Mouse (Mus musculus) spleen, embryonic (tissue): Measurements from ENCODE around the gene Gm29776.

Experiments
- CTCF ChIA-PET: fragments of 350-600 bp; sonication (Branson Sonifier 250); formaldehyde crosslinking; loops from one replicate; lab custom pipeline; 2022; lab: Charles Lee

The Gm29776 gene

DNA sequence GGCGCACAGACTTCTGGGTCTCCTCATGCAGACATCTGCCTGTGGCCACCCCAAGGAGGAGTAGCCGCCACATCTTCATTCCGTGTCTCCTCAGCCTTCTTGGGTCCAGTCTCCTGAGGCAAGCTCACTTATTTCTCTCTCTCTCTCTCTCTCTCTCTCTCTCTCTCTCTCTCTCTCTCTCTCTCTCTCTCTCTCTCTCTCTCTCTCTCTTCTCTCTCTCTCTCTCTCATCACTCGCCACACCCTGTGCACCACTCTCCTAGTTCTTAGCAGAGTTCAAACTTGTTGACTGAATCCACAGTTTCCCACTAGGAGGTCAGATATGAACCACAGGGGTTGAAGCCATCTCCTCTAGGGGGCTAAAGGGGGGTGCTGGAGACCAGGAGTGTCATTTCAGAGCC is at the start of gene Gm29776:
Gm29776 (minus strand) TSS at position 101 of the 400 bp plus-strand sequence.
- CTCF ChIA-PET: interaction anchor here (0.7 kb wide), 1 partner anchor 9 kb away, joined by 3 read pairs; no protein-coding TSS in a partner anchor

DNA sequence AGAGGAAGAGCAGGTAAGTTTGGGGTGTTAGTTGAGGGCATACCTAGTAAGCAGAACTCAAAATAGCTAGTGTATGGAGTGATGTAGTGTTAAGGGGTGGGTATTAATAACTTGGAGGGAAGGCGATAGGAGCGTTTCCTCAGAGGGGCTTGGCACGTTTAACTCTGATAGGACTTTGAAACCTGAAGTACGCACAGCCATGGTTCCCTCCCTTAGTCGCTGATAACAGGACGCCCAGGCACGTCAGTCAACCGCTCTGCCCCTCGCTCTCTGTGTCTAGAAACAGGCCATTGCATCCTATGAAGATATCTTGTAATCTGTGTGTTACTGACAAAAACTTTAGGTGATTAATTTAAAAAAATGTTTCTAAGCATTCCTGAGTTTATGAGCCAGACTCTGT is 47.4 kb upstream of the Gm29776 start:
- CTCF ChIA-PET: interaction anchor here (0.6 kb wide), 1 partner anchor 124 kb away, joined by 3 read pairs; no protein-coding TSS in a partner anchor

- CTCF ChIA-PET: no interaction called here
Observed at GRCm38 (mm10) chr14:54744473-54744872, 45.8 kb upstream of the Gm29776 start.

- CTCF ChIA-PET: no interaction called here
Observed at GRCm38 (mm10) chr14:54742375-54742774, 43.7 kb upstream of the Gm29776 start.

DNA sequence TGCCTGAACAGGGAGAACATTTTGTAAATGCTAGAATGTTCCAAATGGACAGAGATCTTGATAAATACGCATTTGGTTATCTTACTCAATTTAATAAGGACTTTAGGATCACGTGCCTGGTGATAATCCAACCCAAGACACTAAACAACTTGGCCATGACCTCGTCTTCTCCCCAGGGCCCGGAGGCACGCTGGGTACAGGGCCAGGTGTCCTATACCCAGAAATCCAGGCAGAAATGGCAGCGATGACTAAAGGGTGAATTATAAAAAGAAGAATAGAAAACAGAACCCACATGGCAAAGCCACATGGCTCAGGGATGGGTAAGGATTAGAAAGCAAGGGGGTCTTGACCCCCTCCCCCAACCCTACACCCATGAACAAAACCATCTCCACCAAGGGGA is 43.1 kb upstream of the Gm29776 start:
- CTCF ChIA-PET: no interaction called here

- CTCF ChIA-PET: no interaction called here
Observed at GRCm38 (mm10) chr14:54737634-54738033, 39.0 kb upstream of the Gm29776 start.

GRCm38 (mm10) chr14:54736555-54737552 is 38.2 kb upstream of the Gm29776 start:
- CTCF ChIA-PET: no interaction called here

- CTCF ChIA-PET: no interaction called here
Observed at GRCm38 (mm10) chr14:54735221-54735620, 36.6 kb upstream of the Gm29776 start.

DNA sequence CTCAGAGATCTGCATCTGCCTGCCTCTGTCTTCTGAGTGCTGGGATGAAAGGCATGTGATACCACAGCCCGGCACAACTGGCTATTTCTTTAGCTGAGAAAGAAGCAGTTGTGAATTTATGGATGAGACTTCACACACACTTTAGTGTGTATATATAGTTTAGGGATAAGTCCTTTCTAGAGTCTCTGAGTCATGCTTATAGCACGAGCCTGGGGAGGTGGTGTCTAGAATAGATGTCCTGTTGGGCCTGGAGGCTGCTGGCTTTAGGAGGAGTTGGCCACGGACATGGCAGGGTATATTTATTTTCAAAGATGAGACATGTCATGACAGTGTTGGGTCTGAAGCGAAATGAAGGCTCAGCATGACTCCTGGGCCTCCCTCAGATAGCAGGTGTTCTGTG is 35.4 kb upstream of the Gm29776 start:
- CTCF ChIA-PET: no interaction called here

- CTCF ChIA-PET: no interaction called here
Observed at GRCm38 (mm10) chr14:54732206-54732605, 33.6 kb upstream of the Gm29776 start.

DNA sequence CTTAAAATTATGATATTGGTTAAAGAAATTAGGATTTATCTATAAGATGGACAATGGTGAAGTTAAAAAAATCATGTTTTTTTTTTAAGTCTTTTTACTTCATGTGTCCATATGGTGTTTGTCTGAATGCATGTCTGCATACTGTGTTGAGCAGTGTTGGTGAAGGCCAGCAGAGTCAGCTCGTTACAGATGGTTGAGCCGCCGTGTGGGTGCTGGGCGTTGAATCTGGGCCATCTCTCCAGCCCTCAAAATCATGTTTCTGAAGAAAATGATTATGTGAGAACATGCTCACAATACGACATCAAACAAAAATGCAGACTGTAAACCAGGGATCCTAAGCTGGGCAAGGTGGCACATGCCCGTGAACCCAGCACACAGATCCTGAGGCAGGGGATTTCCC is 31.7 kb upstream of the Gm29776 start:
- CTCF ChIA-PET: no interaction called here

DNA sequence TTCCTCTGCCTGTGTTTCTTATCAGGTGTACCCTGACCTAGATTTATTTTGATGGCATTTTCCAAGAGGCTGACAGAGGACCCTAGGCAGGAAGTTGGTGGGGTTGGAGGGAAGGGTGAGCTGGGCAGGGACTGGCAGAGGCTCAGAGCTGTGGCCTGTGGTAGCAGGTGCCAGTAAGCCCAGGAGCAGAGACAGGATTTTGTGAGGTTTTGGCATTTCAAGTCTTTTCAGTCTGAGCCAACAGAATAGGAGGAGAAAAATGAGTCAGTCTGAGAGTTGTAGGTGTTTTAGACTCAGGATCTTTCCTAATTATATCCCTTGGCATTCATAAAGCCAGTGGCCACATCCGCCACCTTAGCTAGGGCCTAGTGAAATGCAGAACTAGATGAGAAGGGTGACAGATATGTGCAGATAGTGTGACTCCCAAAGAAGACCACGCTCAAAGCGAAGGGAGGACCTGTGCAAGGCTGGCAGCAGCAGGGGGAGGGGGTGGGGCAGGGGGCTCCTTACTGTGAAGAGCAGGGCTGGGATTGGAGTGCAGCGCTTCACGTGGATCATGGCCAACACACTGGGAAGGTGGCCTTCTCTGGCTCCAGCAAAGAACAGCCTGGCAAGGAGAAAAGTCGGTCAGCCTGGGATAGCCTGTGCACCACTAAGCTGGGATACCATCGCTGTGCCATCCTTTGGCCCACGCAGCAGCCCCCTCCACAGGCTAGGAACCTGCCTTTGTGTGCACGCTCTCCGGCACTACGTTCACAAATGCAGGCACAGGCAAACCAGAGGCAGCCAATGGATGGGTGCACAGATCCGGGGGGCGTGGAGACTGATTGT is 30.4 kb upstream of the Gm29776 start:
- CTCF ChIA-PET: no interaction called here

DNA sequence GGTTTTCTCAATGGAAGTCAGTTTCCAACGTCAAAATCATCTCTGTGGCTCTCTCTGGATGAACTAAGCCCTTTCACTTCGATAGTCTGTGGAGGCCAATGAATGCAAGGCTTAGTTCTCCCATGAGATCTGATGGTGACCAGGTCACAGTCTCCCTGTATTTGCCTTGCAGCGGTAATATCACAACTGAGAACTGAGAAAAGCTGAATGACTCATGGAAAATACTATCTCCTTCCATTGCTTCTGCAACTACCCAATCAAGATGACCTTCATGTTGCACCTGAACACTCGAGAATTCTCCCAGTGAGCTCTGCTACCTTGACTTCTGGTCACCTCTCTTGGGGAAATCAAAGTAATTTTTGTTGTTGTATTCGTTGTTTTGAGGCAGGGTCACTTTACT is 28.9 kb upstream of the Gm29776 start:
- CTCF ChIA-PET: no interaction called here

- CTCF ChIA-PET: no interaction called here
Observed at GRCm38 (mm10) chr14:54724049-54724448, 25.4 kb upstream of the Gm29776 start.

- CTCF ChIA-PET: interaction anchor here (0.6 kb wide), 1 partner anchor 9 kb away, joined by 3 read pairs; no protein-coding TSS in a partner anchor
Observed at GRCm38 (mm10) chr14:54721711-54722110, 23.1 kb upstream of the Gm29776 start.

DNA sequence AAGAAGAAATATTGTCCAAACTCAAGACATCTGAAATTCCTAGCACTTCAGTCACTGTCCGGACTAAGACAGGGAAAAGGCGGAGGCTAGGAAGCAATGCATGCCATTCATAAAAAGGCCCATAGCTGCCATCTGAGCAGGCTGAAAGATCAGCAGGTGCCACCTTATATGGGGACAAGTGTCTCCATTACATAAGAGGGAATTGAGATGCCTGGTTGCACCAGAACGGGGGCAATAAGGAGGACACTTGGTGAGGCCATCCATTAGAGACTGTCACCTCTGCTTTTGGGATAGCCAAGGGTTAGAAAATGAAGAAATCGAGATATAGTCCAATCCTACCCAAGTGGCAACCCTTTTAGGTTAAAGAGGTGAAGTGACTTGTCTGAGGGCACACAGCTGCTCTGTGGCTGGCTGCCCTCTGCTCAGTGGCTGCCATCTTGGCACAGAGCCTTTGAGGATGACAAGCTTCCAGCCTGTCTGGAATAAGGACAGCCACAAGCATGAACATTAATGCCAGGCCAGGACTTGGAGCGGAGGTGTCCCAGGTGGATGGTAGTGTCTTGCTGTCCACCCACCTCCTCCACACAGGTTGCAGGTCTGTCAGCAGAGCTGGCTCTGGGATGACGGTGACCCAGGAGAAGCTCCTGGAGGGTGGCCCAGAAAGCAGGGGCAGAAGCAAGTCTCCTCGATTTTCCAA is 22.2 kb upstream of the Gm29776 start:
- CTCF ChIA-PET: no interaction called here

DNA sequence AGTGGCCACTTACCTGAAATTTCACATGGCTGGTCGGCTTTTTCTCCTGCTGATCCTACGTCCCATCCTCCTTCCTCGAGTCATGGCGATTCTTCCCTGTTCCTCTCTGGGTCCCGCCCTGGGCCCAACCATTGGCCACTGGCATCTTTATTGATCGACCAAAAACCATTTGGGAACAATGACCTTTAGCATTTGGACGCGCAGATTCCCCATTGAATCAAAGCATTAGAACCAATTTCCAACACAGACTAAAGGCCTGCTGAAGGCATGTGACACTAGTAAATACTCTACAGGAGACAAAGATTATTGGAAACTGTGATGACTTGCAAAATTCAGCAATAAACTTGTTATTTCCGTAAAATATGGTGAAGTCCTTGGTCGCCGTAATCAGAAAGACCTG is 21.4 kb upstream of the Gm29776 start:
- CTCF ChIA-PET: no interaction called here

DNA sequence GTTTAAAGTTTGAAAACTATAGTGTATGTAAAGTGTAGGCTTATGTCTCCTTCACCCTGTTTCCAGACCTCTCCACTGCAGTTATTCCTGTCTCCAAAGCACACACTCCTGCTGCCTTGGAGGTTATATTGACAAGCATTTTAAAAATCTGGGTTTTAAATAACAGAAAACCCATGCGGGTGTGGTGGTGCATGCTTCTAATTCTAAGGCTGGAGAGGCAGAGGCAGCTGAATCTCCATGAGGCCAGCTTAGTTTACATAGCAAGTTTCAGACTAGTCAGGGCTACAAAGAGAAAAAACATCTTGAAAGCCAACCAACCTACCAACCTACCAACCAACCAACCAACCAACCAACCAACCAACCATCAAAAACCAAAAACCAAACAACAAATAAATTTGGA is 16.8 kb upstream of the Gm29776 start:
- CTCF ChIA-PET: interaction anchor here (0.7 kb wide), 1 partner anchor 334 kb away, joined by 3 read pairs; no protein-coding TSS in a partner anchor

DNA sequence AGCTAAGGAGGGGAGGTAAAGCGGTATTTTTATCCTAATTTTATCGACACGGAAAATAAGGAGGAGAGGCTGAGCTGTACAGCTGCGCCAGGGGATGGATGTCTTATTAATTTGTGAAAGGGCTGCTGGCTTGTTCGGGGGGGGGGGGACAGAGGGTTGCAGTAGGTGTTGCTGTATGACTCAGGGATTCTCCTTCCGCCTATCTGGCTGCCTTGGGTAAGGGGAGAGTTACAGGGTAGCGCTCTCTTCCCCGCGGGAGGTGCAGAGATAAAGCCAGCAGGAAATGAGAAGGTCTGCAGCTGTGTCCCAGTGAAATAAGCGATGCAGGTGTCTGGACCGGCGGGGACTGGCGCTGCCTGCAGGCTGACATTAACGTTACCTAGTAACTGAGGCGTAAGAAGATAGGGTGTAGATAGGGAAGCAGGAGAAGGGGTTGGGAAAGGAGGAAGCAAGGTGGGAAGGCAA is 16.0 kb upstream of the Gm29776 start:
- CTCF ChIA-PET: interaction anchor here (0.6 kb wide), 4 partner anchors 12 to 652 kb away, joined by 4 to 6 read pairs (median 4); no protein-coding TSS in a partner anchor

- CTCF ChIA-PET: interaction anchor here (0.6 kb wide), 4 partner anchors 11 to 651 kb away, joined by 4 to 6 read pairs (median 4); no protein-coding TSS in a partner anchor
Observed at GRCm38 (mm10) chr14:54714121-54714520, 15.5 kb upstream of the Gm29776 start.

DNA sequence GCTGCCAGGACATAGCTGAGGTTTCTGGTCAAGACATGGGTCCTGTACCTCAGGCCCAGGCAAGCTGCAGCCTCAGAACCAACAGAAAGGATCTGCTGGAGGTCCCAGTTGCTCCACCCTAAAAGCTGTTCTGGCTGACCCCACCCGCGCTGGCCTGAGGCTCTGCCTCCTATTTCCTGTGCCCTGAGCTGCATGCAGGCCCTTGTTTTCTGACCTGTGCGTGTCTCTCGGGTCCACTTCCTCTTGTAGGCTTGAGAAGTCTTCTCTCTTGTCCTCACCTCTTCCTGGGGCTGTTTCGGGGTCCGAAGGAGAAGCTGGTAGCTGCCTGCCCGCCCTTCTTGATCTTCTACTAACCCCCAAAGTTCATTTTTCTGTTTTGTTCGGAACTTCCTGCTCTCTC is 14.2 kb upstream of the Gm29776 start:
- CTCF ChIA-PET: interaction anchor here (0.7 kb wide), 2 partner anchors 9 to 30 kb away, joined by 3 to 5 read pairs; no protein-coding TSS in a partner anchor
